Comparison of ENCODE assay signal across 8 mouse cellular contexts in genomic region chr12:113147481-113147880, GRCm38 (mm10). TPM values are rescaled to one million over a fixed set of nuclear protein-coding genes. Genes with fewer than 3 reads are reported as not detected.
DNase-seq lines count a peak whose midpoint lies in the region; ATAC-seq lines count a peak whose summit lies in the region.

No protein-coding gene starts in this region.

- 69% methylated on average over 8 of the region's 8 CpGs for WGBS in heart, embryonic 12.5 days
- WGBS in stomach, embryonic 16.5 days: 74% methylated on average over 8 of the region's 8 CpGs

- no peak overlapping the region for H3K9ac ChIP-seq in heart, embryonic 12.5 days
- H3K9ac ChIP-seq in stomach, embryonic 16.5 days (ENCODE audit: low read length): no peak overlapping the region

- no peaks in the 10 kb centered on the region for H3K27me3 ChIP-seq in heart, embryonic 12.5 days (replicated peaks)
- H3K27me3 ChIP-seq in stomach, embryonic 16.5 days (ENCODE audit: control insufficient read depth, insufficient read depth, low read length): 0 out of 2 replicates have a peak, but pooled peaks cover 7% of the 10 kb centered on the region

- peak overlapping the region; percentile 63; the same call in 1 of the 2 replicates for H3K27ac ChIP-seq in heart, embryonic 12.5 days (ENCODE audit: poor library complexity, severe bottlenecking)
- 0 out of 2 replicates have a peak overlapping the region, but pooled peaks have one; percentile 10 for H3K27ac ChIP-seq in stomach, embryonic 16.5 days (ENCODE audit: low read length)

- ATAC-seq in heart, embryonic 12.5 days (ENCODE audit: insufficient number of reproducible peaks, low FRiP score): no peak
- no peak for ATAC-seq in stomach, embryonic 16.5 days (ENCODE audit: insufficient read depth, low FRiP score)

- DNase-seq in heart, adult 11 months: peak; percentile 98
- no peak for DNase-seq in heart, adult 8-10 months (ENCODE audit: low spot score)
- DNase-seq in right cerebral cortex, postnatal 10 days (ENCODE audit: low spot score in 2 of 2): peak; percentile 63 to 64
- no peak for DNase-seq in right cerebral cortex, postnatal 36 days (ENCODE audit: low spot score in 2 of 2)
- no peak for DNase-seq in frontal cortex, adult 2 months (ENCODE audit: extremely low spot score in 1 of 2, low spot score in 1 of 2)
- DNase-seq in right cerebral cortex, postnatal 14 days: no peak

- H3K4me3 ChIP-seq in heart, embryonic 12.5 days: no peak overlapping the region
- H3K4me3 ChIP-seq in stomach, embryonic 16.5 days (replicated peaks; ENCODE audit: low read length): no peak overlapping the region

- H3K36me3 ChIP-seq in heart, embryonic 12.5 days: peaks cover 31% of the 10 kb centered on the region
- H3K36me3 ChIP-seq in stomach, embryonic 16.5 days (ENCODE audit: control insufficient read depth, insufficient read depth, low read length): no peaks in the 10 kb centered on the region

- peaks cover 93% of the 10 kb centered on the region for H3K4me1 ChIP-seq in heart, embryonic 12.5 days (replicated peaks)
- peaks cover 27% of the 10 kb centered on the region for H3K4me1 ChIP-seq in stomach, embryonic 16.5 days (ENCODE audit: control insufficient read depth, insufficient read depth, low read length)

- H3K4me2 ChIP-seq in heart, embryonic 12.5 days: no peak overlapping the region
- H3K4me2 ChIP-seq in stomach, embryonic 16.5 days (ENCODE audit: low read depth, low read length): no peak overlapping the region

- H3K9me3 ChIP-seq in heart, embryonic 12.5 days (replicated peaks): no peaks in the 10 kb centered on the region
- H3K9me3 ChIP-seq in stomach, embryonic 16.5 days (replicated peaks; ENCODE audit: control insufficient read depth, low read length): no peaks in the 10 kb centered on the region

RNA-seq across cellular contexts. Expression of gene Crip1, which starts 1.4 kb away (rescaled TPM):
- 100 to 1,000 TPM; 154 to 215 (median 169) TPM for total RNA-seq in heart, adult 8-10 months (2022)
- polyA plus RNA-seq in heart, embryonic 12.5 days (2016; fragmentation: Nextera tagmentation; extraction: Ambion mirVana): 464 and 485 TPM in 2 replicates
- polyA plus RNA-seq in stomach, embryonic 16.5 days (2015; fragmentation: Nextera tagmentation; extraction: Ambion mirVana): 350 and 360 TPM in 2 replicates
- polyA plus RNA-seq in frontal cortex, adult 2 months (2012; rRNA removed): 87.6 and 94.9 TPM in 2 replicates

RNA-seq across cellular contexts. Expression of gene Crip2, which starts 7.4 kb away (rescaled TPM):
- 1,000 to 10,000 TPM; 1,612 to 1,913 (median 1,690) TPM for total RNA-seq in heart, adult 8-10 months (2022)
- polyA plus RNA-seq in heart, embryonic 12.5 days (2016; fragmentation: Nextera tagmentation; extraction: Ambion mirVana): 1,186 and 1,223 TPM in 2 replicates
- 140 and 142 TPM in 2 replicates for polyA plus RNA-seq in stomach, embryonic 16.5 days (2015; fragmentation: Nextera tagmentation; extraction: Ambion mirVana)
- polyA plus RNA-seq in frontal cortex, adult 2 months (2012; rRNA removed): 249 and 252 TPM in 2 replicates

RNA-seq across cellular contexts. Expression of gene Tedc1, which starts 8.7 kb away (rescaled TPM):
- under 1 TPM; 0.12 to 0.49 (median 0.33) TPM for total RNA-seq in heart, adult 8-10 months (2022)
- polyA plus RNA-seq in heart, embryonic 12.5 days (2016; fragmentation: Nextera tagmentation; extraction: Ambion mirVana): 24.5 and 26.9 TPM in 2 replicates
- polyA plus RNA-seq in stomach, embryonic 16.5 days (2015; fragmentation: Nextera tagmentation; extraction: Ambion mirVana): 24.0 and 24.3 TPM in 2 replicates
- 1.1 and 1.8 TPM in 2 replicates for polyA plus RNA-seq in frontal cortex, adult 2 months (2012; rRNA removed)

RNA-seq across cellular contexts. Expression of gene Tmem121, which starts 38.2 kb away (rescaled TPM):
- total RNA-seq in heart, adult 8-10 months (2022): under 1 TPM in 2 of 4 experiments, not detected in 2; 0.16 to 0.22 TPM
- polyA plus RNA-seq in heart, embryonic 12.5 days (2016; fragmentation: Nextera tagmentation; extraction: Ambion mirVana): 2.0 and 2.1 TPM in 2 replicates
- 4.6 and 6.5 TPM in 2 replicates for polyA plus RNA-seq in stomach, embryonic 16.5 days (2015; fragmentation: Nextera tagmentation; extraction: Ambion mirVana)
- 40.3 and 42.0 TPM in 2 replicates for polyA plus RNA-seq in frontal cortex, adult 2 months (2012; rRNA removed)

RNA-seq across cellular contexts. Expression of gene Mta1, which starts 49.4 kb away (rescaled TPM):
- total RNA-seq in heart, adult 8-10 months (2022): 10 to 100 TPM; 45.0 to 47.2 (median 46.1) TPM
- 11.3 and 11.4 TPM in 2 replicates for polyA plus RNA-seq in heart, embryonic 12.5 days (2016; fragmentation: Nextera tagmentation; extraction: Ambion mirVana)
- 8.9 and 10.8 TPM in 2 replicates for polyA plus RNA-seq in stomach, embryonic 16.5 days (2015; fragmentation: Nextera tagmentation; extraction: Ambion mirVana)
- polyA plus RNA-seq in frontal cortex, adult 2 months (2012; rRNA removed): 66.4 and 69.3 TPM in 2 replicates

Comparison
In these comparisons a context has a peak if more than half of its experiments do, and no peak if none do; other contexts are left out.
1. DNase-seq: peak in heart, adult 11 months (single experiment) and right cerebral cortex, postnatal 10 days (2 of 2); none in heart, adult 8-10 months (single experiment), right cerebral cortex, postnatal 36 days (0 of 2), frontal cortex, adult 2 months (0 of 2) and right cerebral cortex, postnatal 14 days (single experiment).